Mouse (Mus musculus): ENCODE measurements at regions not wholly inside any gene's neighbourhood (a gene's known extent, or its start where the extent isn't known, plus 50 kb on each side); places are given as distances from the start of the nearest gene placed in this dataset.

- WGBS, result 65% methylated on average over 9 of the region's 9 CpGs
- Histone ChIP-seq H3K9me3 (no peaks in the 10 kb centered on the region), H3K4me1 (no peaks in the 10 kb centered on the region), H3K9ac (no peak overlapping the region), H3K4me3 (no peak overlapping the region), H3K4me2 (no peak overlapping the region), H3K27ac (replicated peaks) (no peak overlapping the region), H3K36me3 (no peaks in the 10 kb centered on the region), H3K27me3 (replicated peaks) (no peaks in the 10 kb centered on the region)
- no peak for ATAC-seq (ENCODE audit: extremely low read depth, insufficient number of reproducible peaks, low FRiP score, low TSS enrichment)
Measured at GRCm38 (mm10) chr8:8745615-8746285, 55.4 kb upstream of the Arglu1 start.

Measured in heart, embryonic 13.5 days (tissue).